Mouse (Mus musculus) heart, adult 9 months (tissue): ENCODE measurements at regions not wholly inside any gene's neighbourhood (a gene's known extent, or its start where the extent isn't known, plus 50 kb on each side); places are given as distances from the start of the nearest gene placed in this dataset.
"Not testable (repeated sequence)": the region's sequence is repeated elsewhere in the genome, so short reads cannot be mapped to it uniquely, and the experiment has no call there.

Experiments
- DNase-seq, 2 experiments: peaks; one replicate each; pipeline ENCODE4 v3.0.0; 2022; ENCODE audit warnings: low spot score in 2 of 2

GRCm38 (mm10) chr3:149083391-149083790 lies 93.0 kb upstream of the Adgrl2 start:
- no peak for DNase-seq

GRCm38 (mm10) chr3:149078881-149079280 lies 88.5 kb upstream of the Adgrl2 start:
- DNase-seq, result no peak

- no peak for DNase-seq
Measured at GRCm38 (mm10) chr3:149076928-149077551, 86.7 kb upstream of the Adgrl2 start.

- DNase-seq, result no peak
Measured at GRCm38 (mm10) chr3:149075488-149075851, 85.1 kb upstream of the Adgrl2 start.

GRCm38 (mm10) chr3:149074658-149075487 lies 84.5 kb upstream of the Adgrl2 start:
- no peak for DNase-seq

GRCm38 (mm10) chr3:149070201-149070600 lies 79.8 kb upstream of the Adgrl2 start:
- DNase-seq, result peak in 1 of 2 experiments; percentile 13

- DNase-seq, result no peak
Measured at GRCm38 (mm10) chr3:149069436-149069835, 79.1 kb upstream of the Adgrl2 start.

GRCm38 (mm10) chr3:149068821-149069220 lies 78.5 kb upstream of the Adgrl2 start:
- no peak for DNase-seq

GRCm38 (mm10) chr3:149067758-149068157 lies 77.4 kb upstream of the Adgrl2 start:
- DNase-seq, result no peak

GRCm38 (mm10) chr3:149055077-149055476 lies 64.7 kb upstream of the Adgrl2 start:
- DNase-seq, result no peak

GRCm38 (mm10) chr3:149052295-149052902 lies 62.0 kb upstream of the Adgrl2 start:
- not testable (repeated sequence) for DNase-seq

GRCm38 (mm10) chr3:149045343-149045742 lies 55.0 kb upstream of the Adgrl2 start:
- DNase-seq, result no peak

GRCm38 (mm10) chr3:149043901-149044300 lies 53.5 kb upstream of the Adgrl2 start:
- no peak for DNase-seq

- DNase-seq, result no peak
Measured at GRCm38 (mm10) chr3:149042527-149042926, 52.2 kb upstream of the Adgrl2 start.

- DNase-seq, result no peak
Measured at GRCm38 (mm10) chr3:149041188-149041587, 50.8 kb upstream of the Adgrl2 start.
